Mouse (Mus musculus) hindbrain, embryonic 10.5 days (tissue): Measurements from ENCODE around the gene Pdik1l. TPM values are rescaled to one million over a fixed set of nuclear protein-coding genes. Genes with fewer than 3 reads are reported as not detected.
"Not testable (repeated sequence)": the region's sequence is repeated elsewhere in the genome, so short reads cannot be mapped to it uniquely, and the experiment has no call there.

Experiments
- DNase-seq: peaks from one replicate; pipeline ENCODE4 v3.0.0-alpha.2; 2017; ENCODE audit warnings: low spot score
- H3K27ac ChIP-seq: fragments of 300-500 bp; sonication (generic); 2 replicates; pipeline ENCODE4 v1.5.1; 2016; ENCODE audit warnings: mild to moderate bottlenecking, moderate library complexity
- H3K27me3 ChIP-seq: fragments of 300-500 bp; sonication (generic); 2 replicates; pipeline ENCODE4 v1.6.1; 2016; ENCODE audit warnings: mild to moderate bottlenecking; ENCODE audit not compliant: poor library complexity, insufficient read depth, severe bottlenecking
- H3K36me3 ChIP-seq: fragments of 300-500 bp; sonication (generic); 2 replicates; pipeline ENCODE4 v1.6.1; 2016; ENCODE audit warnings: mild to moderate bottlenecking, moderate library complexity
- H3K4me1 ChIP-seq: fragments of 300-500 bp; sonication (generic); replicated peaks from 2 replicates; pipeline ENCODE4 v1.6.1; 2016; ENCODE audit warnings: mild to moderate bottlenecking
- H3K4me3 ChIP-seq: fragments of 300-500 bp; sonication (generic); 2 replicates; pipeline ENCODE4 v1.5.1; 2016; ENCODE audit warnings: mild to moderate bottlenecking, moderate library complexity
- H3K9me3 ChIP-seq: fragments of 300-500 bp; sonication (generic); 2 replicates; pipeline ENCODE4 v1.6.1; 2016; ENCODE audit warnings: mild to moderate bottlenecking, moderate library complexity
- WGBS: fragments of 180-500 bp; shearing (Covaris S2); methylation state at CpG from one replicate; pipeline ENCODE4 v1.1.7; 2016; 5-methylcytosine and 5-hydroxymethylcytosine counted together
- polyA plus RNA-seq: library from polyadenylated mRNA; unstranded; fragments of >200 nt; fragmentation: Nextera tagmentation; extraction: Ambion mirVana; gene quantifications from 2 replicates; pipeline ENCODE4 v1.2.1, GENCODE M21; 2016

The Pdik1l gene
- polyA plus RNA-seq, 1 experiment from 2014 or later, result 18.1 TPM

- H3K36me3 ChIP-seq, H3K4me3 ChIP-seq, H3K27ac ChIP-seq, H3K27me3 ChIP-seq, DNase-seq, H3K9me3 ChIP-seq: not testable (repeated sequence)
- peaks cover 17% of the 10 kb centered on the region for H3K4me1 ChIP-seq
Observed at GRCm38 (mm10) chr4:134269622-134270021, 18.1 kb downstream of the Pdik1l start.

- Histone ChIP-seq H3K27me3 (no peaks in the 10 kb centered on the region), H3K4me3 (no peak overlapping the region), H3K4me1 (peaks cover 13% of the 10 kb centered on the region), H3K27ac (no peak overlapping the region), H3K9me3 (no peaks in the 10 kb centered on the region), H3K36me3 (no peaks in the 10 kb centered on the region)
- DNase-seq, result no peak
- WGBS, result 89% methylated on average over 19 of the region's 19 CpGs
Observed at GRCm38 (mm10) chr4:134268102-134268655, 19.5 kb downstream of the Pdik1l start.

DNA sequence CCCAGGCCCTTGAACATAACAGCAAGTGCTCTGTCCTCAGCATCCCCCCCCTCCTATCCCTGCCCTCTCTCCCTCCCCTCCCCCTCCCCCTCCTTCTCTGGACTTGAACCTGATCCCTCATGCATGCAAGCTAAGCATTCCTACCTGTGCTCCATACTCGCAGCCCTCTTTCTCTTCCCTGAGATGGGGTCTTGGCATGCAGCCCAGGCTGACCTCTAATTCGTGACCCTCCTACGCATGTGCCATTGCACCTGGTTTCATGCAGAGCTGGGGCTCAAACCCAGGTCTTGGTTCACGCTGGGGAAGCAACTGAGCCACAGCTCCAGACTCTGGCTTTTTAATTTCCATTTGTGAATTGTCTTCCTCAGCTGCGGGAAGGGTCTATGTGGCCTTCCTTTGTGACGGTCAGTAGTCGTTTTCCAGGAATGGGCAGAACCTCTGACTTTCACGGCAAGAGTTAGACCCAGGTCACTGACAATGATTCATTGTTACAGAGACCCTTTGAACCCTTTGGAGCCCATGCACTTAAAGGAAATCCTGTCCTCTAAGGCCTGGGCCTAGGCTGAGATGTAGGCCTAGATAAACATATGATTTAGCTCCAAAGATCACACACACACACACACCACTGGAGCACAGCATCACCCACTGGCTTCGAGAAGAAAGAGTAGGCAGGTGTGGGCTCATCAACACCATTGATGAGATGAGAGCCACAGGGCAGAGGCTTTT is 21.7 kb downstream of the Pdik1l start:
- H3K4me3 ChIP-seq, result no peak overlapping the region
- 66% methylated on average over 9 of the region's 9 CpGs for WGBS
- H3K4me1 ChIP-seq, result 0 out of 2 replicates have a peak, but pooled peaks cover 4% of the 10 kb centered on the region
- H3K27ac ChIP-seq, result no peak overlapping the region
- H3K27me3 ChIP-seq, result no peaks in the 10 kb centered on the region
- DNase-seq, result no peak
- H3K36me3 ChIP-seq, result no peaks in the 10 kb centered on the region
- H3K9me3 ChIP-seq, result no peaks in the 10 kb centered on the region

DNA sequence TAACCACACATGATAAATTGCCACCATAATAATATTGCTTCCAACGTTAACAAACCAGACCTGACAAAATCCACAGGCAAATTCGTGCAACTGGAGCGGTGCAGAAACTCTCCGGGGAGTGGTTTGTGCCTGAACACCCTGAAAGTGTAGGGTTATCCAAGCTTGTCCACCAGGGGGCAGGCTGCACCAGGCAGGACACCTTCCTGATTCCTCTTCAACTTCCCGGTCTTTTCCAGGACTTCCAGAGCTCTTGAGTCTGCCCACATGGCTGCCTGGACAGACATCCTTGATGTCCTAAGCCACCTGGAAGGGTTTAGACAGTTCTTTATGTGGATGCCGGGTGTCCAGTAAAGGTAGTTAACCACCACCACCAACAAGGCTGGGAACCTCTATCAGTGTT is 24.5 kb downstream of the Pdik1l start:
- H3K36me3 ChIP-seq, result no peaks in the 10 kb centered on the region
- H3K27me3 ChIP-seq, result no peaks in the 10 kb centered on the region
- DNase-seq, result peak; percentile 58

GRCm38 (mm10) chr4:134258354-134258753 is 29.3 kb downstream of the Pdik1l start:
- Histone ChIP-seq H3K4me3 (no peak overlapping the region), H3K27me3 (peaks cover 29% of the 10 kb centered on the region), H3K9me3 (no peaks in the 10 kb centered on the region), H3K27ac (no peak overlapping the region), H3K36me3 (no peaks in the 10 kb centered on the region), H3K4me1 (peaks cover 55% of the 10 kb centered on the region)
- DNase-seq, result no peak
- 73% methylated on average over 11 of the region's 11 CpGs for WGBS

More for the DNA sequence above, 24.5 kb downstream of the Pdik1l start:
- peaks cover 11% of the 10 kb centered on the region for H3K4me1 ChIP-seq
- 30% methylated on average over 6 of the region's 6 CpGs for WGBS
- H3K27ac ChIP-seq, result no peak overlapping the region
- H3K9me3 ChIP-seq, result no peaks in the 10 kb centered on the region
- H3K4me3 ChIP-seq, result no peak overlapping the region

DNA sequence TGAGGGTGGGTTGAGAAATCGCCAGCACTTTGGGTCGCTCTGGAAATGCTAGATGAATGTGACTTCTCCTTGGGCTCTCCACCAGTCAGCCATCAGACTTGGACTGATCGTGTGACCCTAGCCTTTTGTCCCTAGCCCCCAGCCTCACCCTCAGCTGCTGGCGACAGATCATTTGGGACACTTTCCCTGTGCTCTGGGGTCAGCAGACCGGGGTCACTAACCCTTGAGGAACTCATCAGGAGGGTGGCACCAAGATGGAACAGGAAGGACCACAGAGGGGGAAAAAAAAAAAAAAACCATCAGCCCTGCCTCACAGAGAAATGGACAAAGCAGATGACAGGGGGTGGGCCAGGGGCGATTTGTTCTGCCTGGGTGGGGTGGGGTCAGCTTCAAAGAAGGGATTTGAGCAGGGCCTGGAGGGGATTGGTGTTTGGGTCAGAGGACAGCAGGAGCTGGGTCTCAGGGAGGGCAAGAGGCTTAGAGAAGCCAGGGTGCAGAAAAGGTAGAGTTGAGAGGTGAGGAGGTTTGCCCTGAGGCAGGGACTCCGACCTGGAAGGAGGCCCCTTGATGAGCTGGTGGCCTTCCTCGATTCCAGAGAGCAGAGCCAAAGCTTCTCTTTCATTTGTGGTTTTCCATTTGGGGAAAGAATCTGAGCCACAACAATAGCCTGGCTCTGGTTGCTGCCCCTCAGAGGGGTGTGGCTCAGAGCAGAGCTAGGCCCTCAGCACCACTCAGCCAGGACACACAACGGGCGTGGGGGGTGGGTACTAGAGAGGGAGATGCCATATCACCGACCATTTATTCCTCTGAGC is 30.3 kb downstream of the Pdik1l start:
- peak overlapping the region; percentile 83 for H3K27ac ChIP-seq
- peak; percentile 62 for DNase-seq
- H3K9me3 ChIP-seq, result no peaks in the 10 kb centered on the region
- no peaks in the 10 kb centered on the region for H3K36me3 ChIP-seq
- WGBS, result 3% methylated on average over 11 of the region's 11 CpGs
- peaks cover 38% of the 10 kb centered on the region for H3K27me3 ChIP-seq
- peaks cover 64% of the 10 kb centered on the region for H3K4me1 ChIP-seq
- H3K4me3 ChIP-seq, result peak overlapping the region; percentile 35

DNA sequence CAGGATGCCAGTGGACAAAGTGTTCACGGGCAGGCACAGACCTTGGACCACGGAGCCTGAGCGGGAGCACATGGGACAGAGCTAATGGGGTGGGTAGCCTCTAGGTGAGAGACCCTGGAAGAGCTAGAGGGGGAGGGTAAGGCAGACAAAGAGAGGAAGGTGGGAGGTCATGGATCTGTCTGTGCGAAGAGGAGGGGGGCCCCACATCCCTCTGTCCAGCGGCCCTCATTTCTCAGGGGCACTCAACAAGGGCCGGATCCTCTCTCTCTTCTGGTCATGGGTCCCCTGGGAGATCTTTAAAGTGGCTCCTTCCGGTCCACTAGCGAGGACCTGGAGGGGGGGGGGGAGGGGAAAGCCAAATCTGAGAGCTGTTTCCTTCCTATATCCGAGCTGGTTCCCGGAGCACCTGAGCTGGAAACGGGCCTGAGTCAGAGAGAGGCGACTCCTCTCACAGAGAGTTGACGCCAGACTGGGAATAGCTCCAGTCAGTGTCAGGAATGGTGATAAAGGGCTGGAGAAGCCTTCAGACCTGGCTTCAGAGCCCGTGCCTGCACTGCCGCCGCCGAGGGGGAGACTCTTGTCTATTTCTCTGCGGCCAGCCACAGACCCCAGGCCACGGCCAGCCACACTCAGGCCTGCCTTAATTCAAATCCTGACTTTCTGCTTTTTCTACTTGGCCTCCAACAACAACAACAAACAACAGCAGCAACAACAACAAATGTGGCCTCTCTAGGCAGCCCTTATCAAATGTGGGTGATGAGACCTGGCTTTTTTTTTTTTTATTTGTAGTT is 31.1 kb downstream of the Pdik1l start:
- 3% methylated on average over 19 of the region's 19 CpGs for WGBS

DNA sequence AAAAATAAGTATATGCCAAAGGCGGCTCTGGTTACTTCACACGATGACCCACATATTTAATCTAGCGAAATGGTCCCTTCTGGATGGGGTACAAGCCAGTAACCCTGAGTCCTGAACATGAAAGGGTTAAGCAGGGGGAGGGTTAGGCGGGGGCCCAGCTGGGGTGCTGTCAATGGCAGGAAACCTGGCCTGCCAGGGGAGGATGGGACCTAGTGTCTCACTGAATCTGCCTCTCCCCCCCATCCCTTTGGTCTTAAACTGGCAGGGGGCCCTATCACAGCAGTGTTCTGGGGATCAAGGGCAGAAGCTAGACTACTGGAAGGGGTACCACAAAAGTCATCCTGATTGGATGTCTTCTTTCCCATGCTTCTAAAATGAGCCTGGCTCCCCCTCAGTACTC is 31.8 kb downstream of the Pdik1l start:
- H3K27me3 ChIP-seq, result peaks cover 54% of the 10 kb centered on the region
- peak overlapping the region; percentile 35 for H3K4me3 ChIP-seq
- H3K36me3 ChIP-seq, result no peaks in the 10 kb centered on the region
- WGBS, result 17% methylated on average over 4 of the region's 4 CpGs
- H3K9me3 ChIP-seq, result no peaks in the 10 kb centered on the region
- no peak for DNase-seq
- peak overlapping the region; percentile 83 for H3K27ac ChIP-seq
- H3K4me1 ChIP-seq, result peaks cover 80% of the 10 kb centered on the region

More for the DNA sequence above, 31.1 kb downstream of the Pdik1l start:
- Histone ChIP-seq H3K27me3 (peaks cover 46% of the 10 kb centered on the region), H3K27ac (peak overlapping the region; percentile 83), H3K4me1 (peaks cover 72% of the 10 kb centered on the region), H3K36me3 (no peaks in the 10 kb centered on the region), H3K4me3 (peak overlapping the region; percentile 35), H3K9me3 (no peaks in the 10 kb centered on the region)
- DNase-seq, result peak; percentile 48

DNA sequence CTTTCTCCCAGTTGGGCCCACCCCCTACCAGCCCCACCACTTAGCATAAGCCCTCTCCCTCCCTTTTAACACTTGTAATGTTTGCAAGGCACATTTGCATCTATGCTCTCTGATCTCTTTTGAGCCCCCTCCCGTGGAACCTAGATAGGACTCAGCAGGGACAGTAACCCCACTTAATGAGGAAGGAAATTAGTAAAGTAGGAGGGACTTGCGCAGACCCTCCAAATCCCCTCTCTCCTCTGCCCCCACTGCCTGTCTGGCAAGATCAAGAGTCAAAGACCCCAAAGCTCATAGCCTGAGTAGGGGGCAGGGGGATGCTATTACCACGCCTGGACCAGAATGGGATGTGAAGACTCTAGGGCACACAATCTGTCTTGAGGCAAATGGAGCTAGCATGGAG is 32.9 kb downstream of the Pdik1l start:
- WGBS, result 19% methylated on average over 3 of the region's 3 CpGs
- Histone ChIP-seq H3K27ac (peak overlapping the region; percentile 86), H3K9me3 (no peaks in the 10 kb centered on the region), H3K27me3 (peaks cover 64% of the 10 kb centered on the region), H3K36me3 (no peaks in the 10 kb centered on the region), H3K4me3 (no peak overlapping the region), H3K4me1 (peaks cover 90% of the 10 kb centered on the region)
- no peak for DNase-seq

DNA sequence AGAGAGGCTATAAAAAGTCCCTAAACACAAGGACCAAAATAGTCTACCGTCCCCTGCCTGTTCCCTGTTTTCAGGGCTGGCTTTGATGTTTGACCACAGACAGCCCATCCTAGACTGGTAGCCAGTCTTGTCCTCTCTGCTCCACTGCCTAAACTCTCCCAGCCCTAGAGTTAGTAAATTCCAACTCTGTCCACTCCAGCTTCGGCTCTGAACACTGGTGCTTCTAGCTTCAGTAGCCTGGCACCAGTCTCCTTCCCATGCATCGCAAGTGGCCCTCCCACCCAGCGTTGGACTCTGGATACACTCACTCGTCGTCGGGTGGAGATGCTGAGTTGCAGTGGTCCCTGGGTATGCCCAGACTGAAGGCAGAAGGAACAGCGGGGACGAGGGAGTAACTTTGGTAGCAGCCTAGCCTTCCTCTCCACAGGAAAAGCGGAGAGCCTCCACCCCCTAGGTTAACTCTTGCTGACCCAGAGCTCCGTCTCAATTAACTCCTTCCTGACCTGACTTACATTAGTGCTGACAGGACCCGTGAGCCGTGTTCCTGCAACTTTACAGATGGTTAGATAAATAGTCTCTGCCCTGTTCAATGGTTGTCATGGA is 33.9 kb downstream of the Pdik1l start, which contains the start of gene Grrp1:
Gene Grrp1 (minus strand): TSS at position 385 of the 603 bp plus-strand sequence.
- peak within 1 kb of the TSS; percentile 58 for H3K4me3 ChIP-seq
- peaks cover 74% of the 10 kb centered on the region for H3K27me3 ChIP-seq
- under 1% methylated on average over 13 of the region's 13 CpGs for WGBS
- H3K9me3 ChIP-seq, result no peaks in the 10 kb centered on the region
- H3K27ac ChIP-seq, result peak within 1 kb of the TSS; percentile 86
- DNase-seq, result peak; percentile 67
- H3K36me3 ChIP-seq, result no peaks in the 10 kb centered on the region
- peaks cover 100% of the 10 kb centered on the region for H3K4me1 ChIP-seq

DNA sequence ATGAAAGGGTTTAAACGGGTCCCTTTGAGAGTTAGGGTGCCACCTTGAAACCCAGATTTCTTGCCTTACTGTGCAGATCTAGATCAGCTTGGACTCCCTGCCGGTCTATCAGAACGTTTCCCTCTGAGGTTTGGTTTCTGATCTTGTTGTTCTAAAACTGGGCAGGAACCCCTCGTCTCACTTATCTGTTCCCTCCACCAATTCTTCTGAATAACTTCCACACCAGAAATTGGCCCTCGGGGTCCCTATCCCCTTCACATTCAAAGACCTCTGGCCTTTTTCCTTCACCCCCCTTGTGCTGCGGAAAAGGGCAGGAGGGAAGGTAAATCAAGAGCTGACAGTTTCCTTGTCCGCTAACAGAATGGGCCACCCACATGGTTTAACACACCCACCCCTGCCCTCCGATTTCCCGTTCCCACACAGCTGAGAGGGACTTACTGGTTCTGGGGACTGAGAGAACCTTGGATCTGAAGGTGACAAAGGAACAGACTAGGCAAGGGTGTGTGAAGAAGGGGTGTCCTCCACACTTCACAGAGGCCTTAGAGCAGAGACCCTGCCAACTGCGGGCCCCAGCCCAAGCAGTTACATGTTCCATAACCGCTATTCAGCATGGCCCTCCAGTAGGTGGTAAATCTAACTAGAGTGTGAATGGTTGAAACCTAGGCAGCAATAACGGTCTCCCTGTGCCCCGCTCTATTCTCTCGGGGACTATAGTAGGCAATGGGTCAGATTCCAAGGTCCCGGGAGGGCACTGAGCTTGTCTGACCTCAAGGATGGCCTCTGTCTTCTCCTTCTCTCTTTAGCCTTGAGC is 34.6 kb downstream of the Pdik1l start:
- H3K27ac ChIP-seq, result peak overlapping the region; percentile 86
- peak overlapping the region; percentile 58 for H3K4me3 ChIP-seq
- H3K27me3 ChIP-seq, result peaks cover 81% of the 10 kb centered on the region
- 3% methylated on average over 15 of the region's 15 CpGs for WGBS
- DNase-seq, result peak; percentile 28
- no peaks in the 10 kb centered on the region for H3K9me3 ChIP-seq
- no peaks in the 10 kb centered on the region for H3K36me3 ChIP-seq
- H3K4me1 ChIP-seq, result peaks cover 99% of the 10 kb centered on the region
